Mouse (Mus musculus): ENCODE data around the gene Ccdc122. TPM values are rescaled to one million over a fixed set of nuclear protein-coding genes. Genes with fewer than 3 reads are reported as not detected.

Ccdc122 gene
- polyA plus RNA-seq, 1 experiment from 2014 or later, result 1.4 TPM

Other genes starting within 250 kb of the Ccdc122 start
- gene Lacc1, start 132 bp downstream of the Ccdc122 start, polyA plus RNA-seq (2015; fragmentation: Nextera tagmentation; extraction: Ambion mirVana), result 6.9 TPM in 2 replicates
- 8.0 and 8.5 TPM in 2 replicates for gene Enox1, start 120.0 kb downstream of the Ccdc122 start, polyA plus RNA-seq (2015; fragmentation: Nextera tagmentation; extraction: Ambion mirVana)

All from kidney, embryonic 15.5 days (tissue).